Mouse (Mus musculus) lung, postnatal 36 days (tissue): ENCODE measurements around the gene Asxl2.
"Not testable (repeated sequence)": the region's sequence is repeated elsewhere in the genome, so short reads cannot be mapped to it uniquely, and the experiment has no call there.

Experiments
- DNase-seq: peaks from one replicate; pipeline ENCODE4 v3.0.0; 2022; ENCODE audit warnings: mixed read lengths

Asxl2 gene

GRCm38 (mm10) chr12:3426530-3427034, at the start of gene Asxl2:
Gene Asxl2, plus strand, starts transcription at chr12:3426857.
- peak; percentile 100 for DNase-seq

GRCm38 (mm10) chr12:3377190-3377589, 49.5 kb upstream of the Asxl2 start:
- DNase-seq = no peak

DNA sequence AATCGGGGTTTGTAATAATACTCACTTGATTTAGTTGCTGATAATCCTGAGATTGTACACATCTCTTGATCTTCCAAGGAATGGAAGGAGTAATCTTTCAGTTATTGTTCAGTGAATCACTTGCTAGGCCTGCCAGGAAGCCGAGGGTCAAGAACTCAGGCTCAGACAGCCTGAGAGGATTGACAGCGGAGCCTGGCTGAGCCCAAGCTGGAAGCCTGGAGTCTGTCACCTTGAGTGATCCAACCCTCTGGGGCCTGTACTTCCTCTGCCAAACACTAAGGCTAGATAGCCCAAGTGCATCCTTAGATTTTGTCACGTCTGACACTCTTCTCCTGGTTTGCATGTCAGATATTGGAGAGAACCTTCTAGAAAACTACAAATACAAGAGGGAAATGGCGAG, 48.9 kb upstream of the Asxl2 start:
- no peak for DNase-seq

DNA sequence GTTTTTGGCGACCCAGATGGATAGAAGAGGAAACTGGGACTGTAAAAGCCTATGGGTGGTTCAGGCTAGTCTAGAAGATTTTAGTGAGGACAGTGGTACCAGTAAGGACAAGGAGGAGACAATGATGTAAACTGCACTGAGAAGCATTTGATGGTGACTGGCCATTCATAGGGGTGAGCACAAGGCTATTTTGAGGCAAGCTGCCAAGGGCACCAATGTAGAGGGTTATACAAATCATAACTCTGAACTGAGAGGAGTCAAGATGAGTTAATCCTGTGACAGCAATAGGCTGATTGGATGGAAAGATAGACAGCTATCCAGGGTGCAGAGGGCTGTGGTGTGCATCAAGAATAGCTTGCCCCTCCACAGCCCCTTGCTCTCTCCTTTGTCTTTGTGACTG, 41.8 kb upstream of the Asxl2 start:
- no peak for DNase-seq

DNA sequence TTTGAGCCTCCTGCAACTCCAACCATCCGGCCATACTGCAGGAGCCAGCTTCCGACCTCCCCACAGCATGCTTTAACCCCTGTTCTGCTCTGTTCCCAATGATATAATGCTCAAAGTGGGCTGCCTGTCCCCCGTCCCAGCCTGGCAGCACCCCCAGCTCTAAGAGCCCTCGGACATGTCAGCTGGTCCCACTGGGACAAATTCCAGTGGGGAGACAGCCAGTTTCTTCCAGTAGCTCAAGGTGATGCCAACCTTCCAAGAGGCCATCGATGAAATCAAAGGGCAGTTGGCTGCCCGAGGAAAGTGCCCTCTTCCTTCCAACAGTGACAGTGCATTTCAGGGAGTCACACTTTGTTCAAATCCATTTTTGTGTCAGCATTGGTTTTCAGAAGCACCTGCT, 41.4 kb upstream of the Asxl2 start:
- DNase-seq = no peak

DNA sequence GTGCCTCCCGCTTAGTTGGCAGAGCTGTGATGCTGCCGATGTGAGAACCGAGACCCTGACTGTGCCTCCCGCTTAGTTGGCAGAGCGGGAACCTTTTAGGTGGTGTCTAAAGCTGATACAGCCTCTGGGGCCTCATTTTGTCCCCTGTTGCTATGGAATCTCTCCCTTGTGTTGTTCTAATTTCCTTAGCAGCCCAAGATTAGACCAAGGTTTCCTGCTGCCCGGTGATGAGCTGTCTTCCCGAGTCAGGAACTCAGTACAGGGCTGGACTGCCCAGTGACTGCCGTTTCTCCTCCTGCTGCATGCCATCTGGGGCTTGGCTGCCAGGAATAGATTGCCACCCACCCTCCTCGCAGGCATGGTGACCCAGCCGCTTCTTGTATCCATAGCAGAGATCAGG, 40.7 kb upstream of the Asxl2 start:
- no peak for DNase-seq

GRCm38 (mm10) chr12:3387891-3388290, 38.8 kb upstream of the Asxl2 start:
- DNase-seq = no peak

DNA sequence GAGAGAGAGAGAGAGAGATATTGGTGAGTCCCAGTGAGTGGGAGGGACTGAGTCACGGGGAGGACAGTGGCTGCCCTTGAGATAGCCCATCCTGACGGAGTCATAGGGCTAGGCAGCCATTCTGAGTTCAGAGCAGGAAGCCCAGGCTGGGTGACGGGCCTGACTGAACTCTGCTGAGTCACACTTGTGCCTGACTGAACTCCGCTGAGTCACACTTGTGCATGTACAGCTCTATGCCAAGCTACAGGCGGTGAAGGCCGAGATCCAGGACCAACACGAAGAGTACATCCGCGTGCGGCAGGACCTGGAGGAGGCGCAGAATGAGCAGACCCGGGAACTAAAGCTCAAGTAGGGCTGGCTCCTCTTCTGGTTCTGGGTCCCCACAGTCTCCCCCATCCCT, 37.3 kb upstream of the Asxl2 start:
- DNase-seq = no peak

GRCm38 (mm10) chr12:3390071-3390470, 36.6 kb upstream of the Asxl2 start:
- no peak for DNase-seq

GRCm38 (mm10) chr12:3390577-3391262, 35.9 kb upstream of the Asxl2 start:
- DNase-seq = peak; percentile 81

DNA sequence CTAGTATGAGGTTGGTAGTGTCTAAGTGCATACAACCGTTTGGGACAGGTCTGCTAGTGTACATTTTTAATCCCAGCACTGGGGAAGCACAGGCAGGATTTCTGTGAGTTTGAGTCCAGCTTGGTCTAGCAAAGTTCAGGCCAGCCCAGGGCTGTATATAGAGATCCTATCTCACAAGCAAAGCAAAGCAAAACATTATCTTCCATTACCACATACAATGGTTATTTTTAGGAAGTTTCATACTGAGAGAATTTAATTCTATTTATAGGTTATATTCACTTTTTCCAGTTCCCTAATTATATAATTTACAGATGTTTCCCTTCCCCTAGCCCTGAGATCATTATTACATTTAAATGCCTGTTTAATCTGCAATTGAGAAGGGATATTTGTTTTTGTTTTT, 35.4 kb upstream of the Asxl2 start:
- DNase-seq = no peak

GRCm38 (mm10) chr12:3393140-3393539, 33.5 kb upstream of the Asxl2 start:
- no peak for DNase-seq

DNA sequence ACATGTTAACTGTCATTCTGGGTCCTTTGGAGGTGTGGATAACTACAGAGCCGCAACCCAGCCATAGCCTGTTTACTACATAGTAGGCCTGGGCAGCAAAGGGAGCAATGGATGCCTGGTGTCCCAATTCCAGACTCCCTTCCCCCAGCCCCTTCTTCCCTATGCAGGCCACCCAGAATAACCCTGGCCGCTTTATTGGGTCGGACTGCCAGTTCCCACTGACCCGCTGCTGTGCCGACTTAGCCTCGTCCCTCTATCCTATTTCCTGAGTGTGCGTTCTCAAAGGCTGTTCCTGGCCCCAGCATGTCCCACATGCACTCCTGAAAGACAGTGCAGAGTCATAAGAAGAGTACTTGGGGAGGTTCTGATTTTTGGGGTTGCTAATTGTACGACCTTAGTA, 29.7 kb upstream of the Asxl2 start:
- DNase-seq = no peak

DNA sequence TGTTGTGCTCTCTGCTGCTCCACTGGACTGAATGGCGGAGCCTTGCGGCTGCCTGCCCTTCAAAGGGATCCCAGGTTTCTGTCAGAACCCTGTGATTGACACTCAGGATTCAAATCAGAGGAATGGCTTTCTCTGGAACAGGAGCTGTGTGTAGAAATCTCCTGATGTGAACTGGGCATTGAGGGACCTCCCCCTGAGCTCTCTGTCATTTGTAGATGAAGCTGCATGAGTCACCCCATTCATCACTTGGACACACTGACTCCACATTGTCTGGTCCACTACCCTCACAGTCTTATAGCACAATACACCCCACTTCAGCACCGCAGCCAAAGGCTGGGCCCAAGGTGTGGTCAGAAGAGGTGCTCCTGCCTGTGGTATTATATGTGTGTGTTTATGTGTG, 21.0 kb upstream of the Asxl2 start:
- not testable (repeated sequence) for DNase-seq

- no peak for DNase-seq
These were observed 20.1 kb upstream of the Asxl2 start for GRCm38 (mm10) chr12:3406585-3406984.

- DNase-seq = no peak
These were observed 11.7 kb upstream of the Asxl2 start for GRCm38 (mm10) chr12:3414956-3415355.

GRCm38 (mm10) chr12:3418761-3419160, 7.9 kb upstream of the Asxl2 start:
- no peak for DNase-seq

GRCm38 (mm10) chr12:3420519-3420918, 6.1 kb upstream of the Asxl2 start:
- no peak for DNase-seq

DNA sequence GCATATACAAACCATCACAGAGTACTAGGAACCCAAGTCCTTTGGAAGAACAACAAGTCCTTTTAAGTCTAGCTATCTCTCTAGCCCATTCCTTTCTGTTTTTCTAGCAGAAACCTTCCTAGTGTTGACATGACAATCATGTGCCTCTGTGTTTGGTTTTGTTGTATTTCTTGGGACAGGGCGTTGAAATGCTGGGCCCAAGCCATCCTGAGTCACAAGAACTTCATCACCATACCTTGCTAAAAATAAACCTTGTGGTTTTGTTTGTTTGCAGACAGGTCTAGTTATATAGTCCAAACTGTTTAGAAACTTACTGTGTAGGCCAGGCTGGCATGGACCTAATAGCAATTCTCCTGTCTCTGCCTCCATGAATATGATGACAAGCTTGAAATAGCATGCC, 3.9 kb upstream of the Asxl2 start:
- no peak for DNase-seq

- DNase-seq = peak; percentile 31
These were observed 2.5 kb upstream of the Asxl2 start for GRCm38 (mm10) chr12:3424179-3424578.

- DNase-seq = peak; percentile 54
These were observed 999 bp upstream of the Asxl2 start for GRCm38 (mm10) chr12:3425375-3426341.

DNA sequence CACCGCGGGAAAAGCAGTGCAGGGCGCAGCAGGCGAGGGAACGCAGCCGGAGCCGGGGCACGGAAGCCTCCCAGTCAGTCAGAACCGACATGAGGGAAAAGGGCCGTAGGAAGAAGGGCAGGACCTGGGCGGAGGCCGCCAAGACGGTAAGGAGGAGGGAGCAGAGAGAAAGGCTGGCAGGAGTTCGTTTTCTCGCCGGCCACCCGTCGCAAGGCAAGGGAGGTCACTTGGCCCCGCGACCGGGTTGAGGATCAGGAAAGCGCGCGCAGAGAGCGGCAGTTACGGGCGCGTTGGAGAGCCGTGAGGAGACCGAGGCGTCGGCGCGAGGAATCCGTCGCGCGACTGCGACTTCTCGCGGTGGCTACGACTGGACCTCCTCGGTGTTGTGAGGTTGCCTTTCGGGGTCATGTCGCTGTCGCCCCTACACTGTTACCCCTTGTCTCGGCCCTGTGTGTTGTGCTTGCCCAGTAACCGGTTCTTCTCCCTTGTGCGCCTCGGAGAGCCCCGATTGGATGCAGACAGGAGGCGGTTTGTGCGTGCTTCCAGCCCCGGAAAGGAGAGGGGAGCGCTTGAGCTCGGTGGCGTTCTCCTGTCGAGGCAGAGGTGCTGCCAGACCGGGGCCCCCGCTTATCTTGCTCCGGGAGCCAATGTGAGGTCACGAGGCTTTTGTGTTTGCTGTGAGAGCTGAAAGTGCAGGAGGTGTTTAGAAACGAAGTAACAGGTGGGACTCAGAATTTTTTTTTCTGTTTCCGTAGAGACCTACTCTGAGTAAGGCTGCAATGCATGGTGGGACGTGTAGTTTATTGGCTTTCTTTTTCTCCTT, 621 bp downstream of the Asxl2 start:
- DNase-seq = peak; percentile 76
